Mouse (Mus musculus): ENCODE measurements around the gene Epha2.

DNA sequence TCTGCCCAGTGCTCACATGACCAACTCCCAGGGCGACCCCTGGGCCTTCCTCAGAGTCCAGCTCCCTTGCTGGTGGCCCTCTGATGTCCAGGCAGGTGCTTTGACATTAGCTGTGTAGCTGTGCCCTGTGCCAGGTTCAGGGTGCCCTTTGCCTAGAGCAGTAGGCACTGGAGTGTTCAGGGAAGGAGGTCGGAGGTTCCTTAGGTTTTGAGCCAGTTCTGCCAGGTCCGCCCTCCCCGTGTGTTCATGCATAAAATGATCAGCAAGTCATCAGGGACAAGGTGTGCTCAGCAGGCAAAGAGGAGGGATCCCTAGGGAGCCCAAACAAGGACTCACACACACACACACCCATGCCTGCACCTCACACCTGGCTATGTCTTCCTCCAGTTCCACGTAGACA lies 51.9 kb downstream of the Epha2 start:
- TF ChIP-seq CTCF (IDR thresholded peaks at IDR 0.05; ENCODE audit: low read depth), result no peak
- TF ChIP-seq EP300 (IDR thresholded peaks at IDR 0.05; ENCODE audit: low read depth), result no peak

All from liver, embryonic 14.5 days (tissue).